Comparison of ENCODE assay signal across 22 mouse cellular contexts in the genomic region with DNA sequence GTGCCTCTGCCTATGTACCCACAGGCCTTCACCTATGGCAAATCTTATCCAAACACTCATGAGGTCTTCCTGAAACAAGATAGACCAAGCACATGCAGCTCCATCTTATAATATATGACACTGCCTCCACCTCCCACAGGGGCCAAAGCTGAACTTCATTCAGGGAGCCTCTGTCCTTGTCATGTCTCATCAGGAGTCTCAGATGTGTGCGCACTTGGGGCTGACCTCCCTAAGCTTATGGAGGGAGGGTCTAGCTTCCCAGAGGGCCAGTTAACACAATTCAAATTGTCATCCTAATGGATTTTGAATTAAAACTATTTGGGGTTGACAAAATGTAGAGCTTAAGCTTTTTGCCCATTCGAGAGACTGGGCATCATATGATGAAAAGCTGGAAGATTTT.
"Had no signal": no experiment of that assay in that cellular context is flagged by ENCODE, and none has a peak within 500 bp of the region (broad histone marks: within the 10 kb centered on the region; RNA-seq: fewer than 3 reads in every experiment).

No protein-coding gene starts in this region.

- H3K36me3 ChIP-seq: limb, embryonic 10.5 days; limb, embryonic 13.5 days; liver, embryonic 12.5 days; liver, embryonic 15.5 days; lung, embryonic 15.5 days; midbrain, embryonic 10.5 days; neural tube, embryonic 12.5 days; stomach, embryonic 15.5 days had no signal

- H3K9ac ChIP-seq: limb, embryonic 13.5 days; liver, embryonic 12.5 days; liver, embryonic 15.5 days; lung, embryonic 15.5 days; neural tube, embryonic 12.5 days; stomach, embryonic 15.5 days had no signal

- DNase-seq: kidney, adult 2 months; kidney, postnatal 25 days; liver; lung, adult 18-20 months; lung, postnatal 10 days; lung, postnatal 36 days; right cerebral cortex, postnatal 25 days; spleen, adult 18-20 months; thymus, postnatal 25 days had no signal

- H3K4me3 ChIP-seq: layer of hippocampus, adult 2 months; limb, embryonic 10.5 days; limb, embryonic 13.5 days; liver, embryonic 12.5 days; liver, embryonic 15.5 days; lung, embryonic 15.5 days; megakaryocyte, embryonic 14.5 days; midbrain, embryonic 10.5 days; myocyte; neural tube, embryonic 12.5 days; stomach, embryonic 15.5 days had no signal

- H3K4me1 ChIP-seq: liver, embryonic 12.5 days; liver, embryonic 15.5 days; lung, embryonic 15.5 days; stomach, embryonic 15.5 days had no signal

- H3K27me3 ChIP-seq: limb, embryonic 13.5 days; liver, embryonic 12.5 days; liver, embryonic 15.5 days; lung, embryonic 15.5 days; megakaryocyte, embryonic 14.5 days; neural tube, embryonic 12.5 days; stomach, embryonic 15.5 days had no signal

- H3K27ac ChIP-seq: kidney, postnatal 0 days; layer of hippocampus, adult 2 months; limb, embryonic 10.5 days; limb, embryonic 13.5 days; liver, embryonic 12.5 days; liver, embryonic 15.5 days; lung, embryonic 15.5 days; midbrain, embryonic 10.5 days; neural tube, embryonic 12.5 days; stomach, embryonic 15.5 days had no signal

- H3K9me3 ChIP-seq: limb, embryonic 10.5 days; liver, embryonic 12.5 days; liver, embryonic 15.5 days; lung, embryonic 15.5 days; megakaryocyte, embryonic 14.5 days; midbrain, embryonic 10.5 days; neural tube, embryonic 12.5 days; stomach, embryonic 15.5 days had no signal

- ATAC-seq: intestine, postnatal 0 days; liver, embryonic 12.5 days had no signal

- H3K4me2 ChIP-seq: limb, embryonic 13.5 days; liver, embryonic 12.5 days; liver, embryonic 15.5 days; lung, embryonic 15.5 days; neural tube, embryonic 12.5 days; stomach, embryonic 15.5 days had no signal
